Mouse (Mus musculus): ENCODE results near the gene Aspdh.

Gene Aspdh

GRCm38 (mm10) chr7:44465111-44465510 lies at the start of gene Aspdh:
Aspdh (plus strand) TSS chr7:44465391.
- DNase-seq: no peak

GRCm38 (mm10) chr7:44427666-44428065 lies 37.5 kb upstream of the Aspdh start:
- DNase-seq: no peak

DNA sequence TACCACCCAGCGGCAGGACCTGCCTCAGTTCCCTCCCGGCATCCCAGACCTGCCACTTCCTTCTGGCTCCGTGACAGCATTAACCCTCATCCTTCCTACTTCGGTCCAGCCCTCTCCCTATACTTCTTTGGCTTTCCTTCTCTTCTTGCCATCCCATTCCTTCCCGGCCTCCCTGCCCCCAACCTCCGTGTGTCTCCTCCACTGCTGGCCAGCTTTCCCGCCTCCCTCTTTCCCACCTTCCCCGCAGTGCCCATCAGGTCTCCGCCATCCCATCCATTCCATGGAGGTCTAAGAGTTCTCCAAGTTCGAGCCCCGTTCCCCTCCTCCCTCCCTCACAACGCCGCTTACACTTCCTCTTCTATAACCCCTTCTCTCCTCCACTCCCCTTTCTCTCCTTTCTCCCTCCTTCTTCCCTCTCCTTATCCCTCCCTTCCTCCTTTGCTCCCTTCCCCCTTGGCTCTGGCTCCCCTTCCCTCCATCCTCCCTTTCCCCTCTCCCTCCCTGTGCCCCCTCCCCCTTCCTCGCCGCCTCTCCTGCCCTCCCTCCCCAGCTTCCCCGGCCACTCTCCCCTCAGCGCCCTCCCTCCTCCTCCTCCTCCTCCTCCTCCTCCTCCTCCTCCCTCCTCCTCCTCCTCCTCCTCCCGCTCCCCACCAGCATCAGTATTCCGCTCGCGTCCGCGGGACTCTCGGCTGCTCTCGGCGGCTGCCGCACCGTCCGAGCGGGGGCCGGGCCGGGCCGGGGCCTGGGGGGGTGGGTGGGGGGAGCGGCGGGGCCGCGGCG lies 36.8 kb upstream of the Aspdh start:
- no peak for DNase-seq

- DNase-seq: no peak
Measured at GRCm38 (mm10) chr7:44428968-44429521, 36.1 kb upstream of the Aspdh start, which contains the start of gene Lrrc4b. Lrrc4b (plus strand) TSS chr7:44429018.

GRCm38 (mm10) chr7:44429534-44430488 lies 35.4 kb upstream of the Aspdh start:
- no peak for DNase-seq

DNA sequence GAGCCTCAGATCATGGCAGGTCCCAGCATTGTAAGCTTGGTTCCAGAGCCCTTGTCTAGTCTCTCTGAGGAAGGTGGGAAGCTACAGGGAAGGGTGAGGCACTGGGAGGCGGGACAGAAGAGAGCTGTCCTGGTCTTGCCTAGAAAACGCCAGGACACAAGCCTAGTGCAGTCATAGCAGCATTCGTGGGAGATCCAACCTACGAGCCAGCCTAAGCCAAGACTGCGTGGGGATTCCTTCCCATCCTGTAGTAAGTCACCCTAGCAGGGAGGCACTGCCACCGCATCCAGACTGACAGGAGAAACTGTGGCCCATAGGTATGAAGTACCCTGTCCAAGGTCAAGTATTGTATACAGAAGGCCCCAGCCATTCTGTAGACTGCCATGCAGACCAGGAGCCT lies 32.6 kb upstream of the Aspdh start:
- DNase-seq: no peak

DNA sequence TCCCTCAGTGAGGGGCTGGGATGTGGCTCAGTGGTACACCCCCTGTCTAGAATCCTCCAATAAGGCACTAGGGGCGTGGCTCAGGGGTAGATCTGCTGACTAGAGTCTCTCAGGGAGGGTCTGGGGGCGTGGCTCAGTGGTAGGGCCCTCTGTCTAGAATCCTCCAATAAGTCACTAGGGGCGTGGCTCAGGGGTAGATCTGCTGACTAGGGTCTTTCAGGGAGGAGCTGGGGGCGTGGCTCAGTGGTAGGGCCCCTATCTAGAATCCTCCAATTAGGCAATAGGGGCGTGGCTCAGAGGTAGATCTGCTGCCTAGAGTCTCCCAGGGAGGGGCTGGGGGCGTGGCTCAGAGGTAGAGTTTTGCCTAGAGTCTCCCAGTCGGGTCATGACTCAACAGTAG lies 31.8 kb upstream of the Aspdh start:
- no peak for DNase-seq

DNA sequence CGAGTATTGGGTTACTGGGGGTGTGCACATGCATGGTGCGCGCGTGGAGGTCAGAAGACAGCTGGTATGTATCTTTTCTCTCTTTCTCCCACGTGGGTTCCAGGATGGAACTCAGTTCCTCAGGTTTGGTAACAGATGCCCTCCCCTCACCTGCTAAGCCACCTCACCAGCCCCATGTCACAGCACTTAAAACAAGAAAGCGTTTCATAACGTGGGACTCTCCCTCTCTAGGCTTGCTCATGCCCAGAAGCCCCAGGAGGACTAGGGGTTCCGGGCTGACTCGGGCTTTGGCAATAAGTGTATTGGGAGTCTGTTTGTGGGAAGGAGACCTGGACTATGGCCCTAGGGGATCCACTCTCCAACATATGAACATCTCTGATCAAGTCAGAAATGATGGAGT lies 31.1 kb upstream of the Aspdh start:
- no peak for DNase-seq

- DNase-seq: no peak
Measured at GRCm38 (mm10) chr7:44435796-44436195, 29.4 kb upstream of the Aspdh start.

- DNase-seq: no peak
Measured at GRCm38 (mm10) chr7:44436267-44436666, 28.9 kb upstream of the Aspdh start.

- no peak for DNase-seq
Measured at GRCm38 (mm10) chr7:44437188-44437587, 28.0 kb upstream of the Aspdh start.

GRCm38 (mm10) chr7:44437933-44438332 lies 27.3 kb upstream of the Aspdh start:
- no peak for DNase-seq

GRCm38 (mm10) chr7:44439696-44440095 lies 25.5 kb upstream of the Aspdh start:
- DNase-seq: no peak

- no peak for DNase-seq
Measured at GRCm38 (mm10) chr7:44440479-44440878, 24.7 kb upstream of the Aspdh start.

GRCm38 (mm10) chr7:44441180-44441579 lies 24.0 kb upstream of the Aspdh start:
- DNase-seq: no peak

DNA sequence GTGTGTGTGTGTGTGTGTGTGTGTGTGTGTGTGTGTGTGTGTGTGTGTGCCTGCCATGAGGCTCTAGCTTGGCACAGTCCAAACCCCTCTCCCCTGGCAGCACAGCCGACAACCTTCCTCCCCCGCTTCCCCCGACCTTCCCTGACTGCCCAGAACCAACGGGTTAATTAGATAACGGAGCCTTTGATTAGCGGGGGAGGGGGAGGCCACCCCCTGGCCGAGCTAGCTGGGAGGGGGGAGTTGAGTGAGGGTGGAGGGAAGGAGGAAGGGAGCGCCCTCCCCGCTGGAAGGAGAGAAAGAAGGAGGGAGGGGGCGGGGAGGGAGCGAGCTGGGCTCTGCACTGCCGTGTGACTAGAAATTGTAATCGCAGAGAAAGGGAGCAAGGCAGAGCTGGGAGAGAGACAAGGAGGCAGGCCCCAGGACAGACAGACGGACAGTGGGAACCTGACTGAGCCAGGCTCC lies 23.5 kb upstream of the Aspdh start:
- no peak for DNase-seq

GRCm38 (mm10) chr7:44442407-44442821 lies 22.8 kb upstream of the Aspdh start:
- DNase-seq: no peak

DNA sequence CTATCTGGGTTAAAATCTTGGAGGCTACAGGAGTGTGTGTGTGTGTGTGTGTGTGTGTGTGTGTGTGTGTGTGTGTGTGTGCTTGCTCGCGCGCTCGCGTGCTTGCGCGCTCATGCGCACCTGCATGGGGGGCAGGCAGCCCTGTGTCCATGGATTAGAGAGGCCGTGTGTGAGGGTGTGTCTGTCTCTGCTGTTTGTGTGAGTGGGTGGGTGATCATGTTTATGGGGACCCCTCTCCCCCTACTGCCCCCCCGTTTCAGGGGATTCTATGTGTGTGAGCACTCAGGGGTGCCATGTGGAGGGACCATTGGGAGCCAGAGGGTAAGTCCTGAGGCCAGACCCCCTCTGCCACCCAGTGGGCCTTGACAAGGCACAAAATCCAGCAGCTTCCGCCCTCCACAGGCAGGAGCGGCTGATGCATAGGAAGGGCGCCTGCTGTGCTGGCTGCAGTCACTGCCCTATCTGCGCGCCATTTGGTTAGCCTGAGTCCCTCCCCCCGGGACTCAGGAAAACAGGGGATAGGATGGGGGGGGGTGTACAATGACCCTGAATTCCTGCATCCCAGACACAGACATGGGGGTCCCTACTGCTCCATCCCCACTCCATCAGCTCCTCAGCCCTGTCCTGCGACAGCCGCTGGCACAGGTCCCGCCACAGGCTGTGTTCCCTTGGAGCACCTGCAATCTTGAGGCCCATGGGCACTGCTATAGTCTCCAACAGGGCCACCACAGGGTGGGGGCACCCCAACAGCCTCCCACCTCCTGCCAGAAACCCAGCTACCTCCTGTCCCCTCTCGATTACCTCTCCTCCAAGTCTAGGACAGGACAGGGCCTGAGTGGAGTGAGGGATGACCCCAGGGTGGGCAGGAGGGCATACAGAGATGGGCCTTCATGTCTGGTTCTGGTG lies 21.7 kb upstream of the Aspdh start:
- no peak for DNase-seq

GRCm38 (mm10) chr7:44444886-44445527 lies 20.2 kb upstream of the Aspdh start:
- DNase-seq: no peak

DNA sequence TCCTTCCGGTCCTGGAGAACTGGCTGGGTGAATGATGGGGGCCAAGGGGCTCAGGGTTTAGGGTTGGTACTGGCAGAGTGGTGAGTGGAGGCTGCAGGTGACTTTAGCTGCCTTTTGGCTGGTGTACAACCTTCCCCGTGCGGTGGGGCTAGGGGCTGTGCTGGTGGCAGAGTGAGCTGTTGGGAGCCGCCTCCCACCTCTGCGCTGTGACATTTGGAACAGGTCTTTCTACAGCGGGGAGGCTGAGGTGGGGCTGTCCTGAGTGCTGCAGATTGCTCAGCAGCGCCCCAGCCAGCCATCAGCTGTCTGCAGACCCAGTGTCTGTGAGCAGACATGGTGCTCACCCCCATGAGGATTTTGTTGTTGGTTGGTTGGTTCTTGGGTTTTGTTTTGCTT lies 19.7 kb upstream of the Aspdh start:
- DNase-seq: no peak

- no peak for DNase-seq
Measured at GRCm38 (mm10) chr7:44446070-44446855, 18.9 kb upstream of the Aspdh start.
